Mouse (Mus musculus) 3T3-L1 (cell line): Measurements from ENCODE around the gene Cngb1.
A peak's percentile ranks its signal among the peaks of the same experiment; 100 is the strongest.

Source experiments
- DNase-seq: peaks from one replicate; pipeline ENCODE4 v3.0.0-alpha.2; 2015; ENCODE audit warnings: low read depth, low spot score

The Cngb1 gene

DNA sequence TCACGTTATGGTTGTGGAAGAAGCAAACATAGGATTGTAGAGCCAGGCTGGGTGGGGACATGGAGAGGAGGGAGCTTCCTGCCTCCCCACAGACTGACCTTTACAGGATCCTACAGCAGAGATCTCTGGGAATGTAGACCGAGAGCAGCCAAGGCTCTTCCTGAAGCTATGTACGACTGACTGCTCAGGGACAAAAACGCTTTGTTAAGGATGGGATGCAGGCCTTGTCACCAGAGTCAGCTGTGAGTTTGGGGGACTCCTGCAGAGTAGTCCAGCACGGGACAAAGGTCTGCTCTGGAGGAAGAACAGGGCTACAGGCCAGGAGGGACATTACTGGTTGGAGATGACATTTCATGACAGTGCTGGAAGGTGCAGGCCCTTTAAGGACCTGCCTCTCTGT lies 18.3 kb upstream of the Cngb1 start:
- DNase-seq, result no peak

DNA sequence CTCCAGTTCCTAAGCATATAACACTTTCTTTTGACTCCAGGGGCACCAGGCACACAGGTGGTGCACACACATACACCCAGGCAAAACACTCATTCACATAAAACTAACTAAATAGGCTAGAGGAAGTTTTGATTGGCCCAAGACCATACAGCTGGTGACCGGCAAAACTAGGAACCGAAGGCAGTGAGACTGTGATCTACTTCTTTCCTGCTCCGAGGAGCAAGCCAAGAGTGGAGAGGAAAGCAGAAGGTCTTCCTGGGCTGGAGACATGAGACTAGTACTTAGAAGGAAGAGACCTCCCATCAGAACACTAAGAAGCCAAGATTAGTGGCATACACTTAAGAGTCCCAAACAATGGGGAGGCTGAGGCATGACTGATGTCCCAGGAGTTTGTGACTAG lies 16.8 kb upstream of the Cngb1 start:
- DNase-seq, result no peak

DNA sequence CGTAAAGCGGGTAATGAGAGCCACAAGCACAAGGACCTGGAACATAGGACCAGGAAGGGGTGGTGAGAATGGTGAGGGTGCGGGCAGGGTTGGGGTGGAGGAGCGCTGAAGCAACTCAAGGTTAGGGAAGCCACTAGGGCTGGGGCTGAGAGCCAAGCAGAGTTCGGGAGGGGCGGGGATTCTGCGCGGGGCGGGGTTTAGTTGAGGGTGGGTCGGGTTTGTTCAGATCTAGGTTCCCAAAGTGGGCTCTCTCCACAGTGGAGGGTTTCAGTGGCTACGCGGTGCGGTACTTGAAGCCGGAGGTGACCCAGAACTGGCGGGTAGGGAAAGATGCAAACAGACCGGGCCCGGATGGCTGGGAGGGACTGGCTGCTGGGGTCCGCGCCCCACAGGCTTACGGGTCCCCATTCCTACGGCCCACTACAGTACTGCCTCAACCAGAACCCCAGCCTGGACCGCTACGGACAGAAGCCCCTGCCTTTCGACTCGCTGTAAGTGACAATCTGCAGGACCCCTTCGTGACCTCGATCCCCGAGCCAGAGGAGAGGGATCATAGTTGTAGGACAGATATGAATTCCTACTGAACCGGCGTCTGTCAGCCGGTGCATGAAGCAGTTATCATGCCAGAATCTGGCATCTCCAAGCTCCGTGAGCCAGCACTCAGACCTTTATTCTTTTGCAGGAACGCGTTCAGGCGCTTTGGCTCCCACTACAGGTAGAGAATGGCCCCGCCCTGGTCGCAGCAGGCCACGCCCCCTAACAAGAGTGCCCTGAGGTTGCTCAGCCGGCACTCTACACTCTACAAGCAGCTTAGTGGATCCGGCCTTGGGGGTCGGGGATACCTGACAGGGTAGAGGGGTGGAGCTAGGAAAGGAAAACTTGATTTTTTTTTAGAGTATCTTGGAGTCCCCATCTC lies 14.1 kb upstream of the Cngb1 start:
- no peak for DNase-seq

DNA sequence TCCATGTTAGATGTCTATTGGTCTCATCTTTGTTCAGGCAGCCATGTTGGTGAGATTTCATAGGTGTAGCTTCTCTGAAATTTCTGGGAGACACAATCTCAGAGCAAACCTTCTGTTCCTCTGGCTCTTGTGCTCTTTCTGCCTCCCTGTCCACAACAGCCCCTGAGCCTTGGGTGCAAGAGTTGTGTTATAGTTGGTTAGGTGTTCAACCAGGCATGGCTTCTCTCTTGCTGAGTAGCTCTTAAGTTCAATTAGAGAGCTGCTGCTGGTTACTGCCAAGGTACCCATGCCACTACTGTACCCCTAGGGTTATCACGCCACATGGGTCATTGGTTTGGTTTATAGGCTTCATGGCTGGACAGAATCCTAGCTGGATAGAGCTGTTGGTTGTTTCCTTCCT lies 9.0 kb upstream of the Cngb1 start:
- no peak for DNase-seq

DNA sequence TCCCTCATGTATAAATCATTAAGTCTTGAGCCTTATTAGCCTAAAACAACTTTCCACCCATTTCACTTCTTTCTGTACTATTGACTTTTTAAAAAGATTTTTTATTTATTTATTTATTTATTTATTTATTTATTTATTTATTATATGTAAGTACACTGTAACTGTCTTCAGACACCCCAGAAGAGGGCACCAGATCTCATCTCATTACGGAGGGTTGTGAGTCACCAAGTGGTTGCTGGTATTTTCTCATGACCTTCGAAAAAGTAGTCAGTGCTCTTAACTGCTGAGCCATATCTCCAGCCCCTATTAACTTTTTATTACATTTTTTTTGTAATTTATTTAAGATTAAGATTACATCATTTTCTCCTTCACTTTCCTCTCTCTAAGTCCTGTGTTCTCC lies 8.3 kb upstream of the Cngb1 start:
- DNase-seq, result no peak

DNA sequence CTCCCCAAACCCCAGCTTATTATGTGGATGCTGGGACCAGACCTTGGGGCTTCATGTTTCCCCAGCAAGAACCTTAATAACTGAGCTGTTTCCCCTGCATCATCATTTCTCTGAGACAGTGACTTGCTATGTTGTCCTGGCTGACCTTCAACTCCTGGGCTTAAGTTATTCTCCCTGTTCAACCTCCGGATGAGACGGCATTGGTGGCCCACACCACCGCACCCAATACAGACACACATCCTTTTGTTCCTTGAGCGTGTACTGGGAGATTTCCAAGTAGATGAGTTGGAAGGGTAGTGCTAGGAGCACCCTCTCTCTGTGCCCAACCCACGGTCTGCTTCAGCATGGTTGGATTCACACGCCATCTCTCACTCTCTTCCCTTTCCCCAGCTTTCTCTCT lies 7.5 kb upstream of the Cngb1 start:
- no peak for DNase-seq

DNA sequence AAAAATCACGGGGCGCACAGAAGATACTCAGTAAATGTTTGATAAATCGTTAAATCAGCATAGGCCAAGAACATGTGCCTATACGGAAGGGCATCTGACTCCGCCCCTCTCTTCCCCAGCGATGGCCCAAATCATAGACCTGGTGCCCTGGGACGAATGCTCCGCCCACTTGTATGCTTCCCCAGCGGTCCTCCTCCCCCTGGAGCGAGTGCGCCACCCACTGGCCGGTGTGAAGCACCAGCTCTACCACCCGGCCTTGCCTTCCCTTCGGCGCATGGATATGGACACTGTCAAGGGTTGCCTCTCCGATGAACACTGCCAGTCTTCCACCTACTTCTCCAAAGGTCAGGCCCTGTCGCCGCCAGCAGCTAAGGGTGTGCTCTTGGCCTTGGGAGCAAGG lies 6.5 kb upstream of the Cngb1 start:
- DNase-seq, result no peak

DNA sequence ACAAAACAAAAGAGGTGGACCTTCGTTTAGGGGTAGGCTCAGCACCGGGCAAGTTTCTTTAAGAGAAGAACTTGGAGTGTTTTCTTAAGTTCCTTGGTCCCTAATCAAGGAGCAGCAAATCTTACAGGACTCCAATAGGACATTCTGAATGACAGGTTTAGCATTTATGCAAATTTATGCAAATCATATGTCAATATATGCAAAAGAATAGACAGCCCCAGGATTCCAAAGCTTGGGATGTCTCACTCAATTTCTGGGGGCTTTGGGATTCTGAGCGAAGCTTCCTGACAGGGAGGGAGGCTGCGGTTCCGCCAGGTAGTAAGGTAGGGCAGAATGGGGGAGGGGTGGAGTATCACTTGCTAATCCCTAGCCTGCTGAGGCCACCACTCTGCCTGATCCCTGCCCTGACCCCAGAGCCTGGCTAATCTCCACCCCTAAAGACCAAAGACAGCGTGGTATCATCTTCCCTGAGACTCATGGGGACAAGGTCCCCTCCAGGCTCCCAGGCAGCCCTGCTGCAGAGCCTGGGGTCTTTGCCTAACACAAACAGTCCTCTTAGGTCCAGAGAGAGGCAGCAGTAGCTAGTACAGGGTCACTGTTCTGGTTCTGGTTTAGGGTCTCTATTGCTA lies 4.1 kb upstream of the Cngb1 start, which contains the start of gene Tepp:
TSS of gene Tepp (plus strand) at position 225 of the 629 bp plus-strand sequence.
- no peak for DNase-seq

DNA sequence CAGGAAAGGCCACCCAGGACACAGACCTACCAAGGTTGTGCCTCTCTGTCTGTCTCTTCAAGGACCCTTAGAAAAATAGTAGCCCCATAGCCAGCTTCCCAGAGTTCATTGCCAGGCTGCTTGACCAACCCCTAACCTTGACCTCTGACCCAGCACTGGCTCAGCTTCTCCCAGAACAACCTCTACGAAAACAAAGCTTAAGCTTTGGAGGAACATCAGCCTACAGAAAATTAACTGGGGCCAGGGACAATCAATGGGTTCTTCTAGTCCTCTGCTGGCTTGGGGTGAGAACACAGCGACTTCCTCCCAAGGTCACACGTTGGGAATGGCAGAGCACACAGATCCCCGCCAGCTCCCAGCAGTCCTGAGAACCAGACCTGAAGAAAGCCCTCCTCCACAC lies 859 bp downstream of the Cngb1 start:
- DNase-seq, result no peak

DNA sequence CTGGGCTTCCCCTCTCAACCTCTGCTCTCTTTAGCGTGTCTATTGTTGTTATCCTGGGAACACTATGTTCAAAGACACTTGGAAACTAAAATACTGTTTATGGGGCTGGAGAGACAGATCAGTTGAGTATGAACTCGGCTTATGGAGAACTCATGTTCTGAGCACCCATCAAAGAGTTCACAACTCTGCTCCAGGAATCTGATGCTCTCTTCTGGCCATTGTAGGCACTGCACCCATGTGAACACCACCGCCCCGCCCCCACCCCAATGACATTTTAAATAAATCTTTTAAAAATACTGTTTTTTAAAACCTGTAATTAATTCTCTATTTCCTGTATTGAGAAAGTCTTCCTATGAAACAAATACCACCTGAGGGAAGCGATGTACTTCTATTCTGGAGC lies 4.0 kb downstream of the Cngb1 start:
- DNase-seq, result peak; percentile 77

DNA sequence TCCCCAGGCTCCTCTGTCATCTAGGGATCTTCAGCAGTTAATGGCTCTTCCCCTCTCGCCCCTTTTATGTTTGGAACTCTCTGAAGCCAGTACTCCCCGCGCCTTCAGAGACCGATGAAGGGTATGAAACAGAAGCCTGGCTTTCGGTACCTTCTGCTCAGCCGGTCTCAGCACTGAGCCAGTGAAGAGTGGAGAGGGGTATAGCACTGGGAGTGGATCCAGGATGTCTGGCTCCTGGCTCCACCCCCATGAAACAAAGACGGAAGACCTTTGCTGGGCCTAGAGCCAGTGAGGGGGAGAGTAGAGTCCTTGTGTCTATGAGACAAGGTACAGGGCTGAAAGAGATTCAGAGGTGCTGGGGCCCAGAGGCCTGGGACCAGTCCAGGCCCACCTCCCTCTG lies 12.5 kb downstream of the Cngb1 start:
- DNase-seq, result no peak

DNA sequence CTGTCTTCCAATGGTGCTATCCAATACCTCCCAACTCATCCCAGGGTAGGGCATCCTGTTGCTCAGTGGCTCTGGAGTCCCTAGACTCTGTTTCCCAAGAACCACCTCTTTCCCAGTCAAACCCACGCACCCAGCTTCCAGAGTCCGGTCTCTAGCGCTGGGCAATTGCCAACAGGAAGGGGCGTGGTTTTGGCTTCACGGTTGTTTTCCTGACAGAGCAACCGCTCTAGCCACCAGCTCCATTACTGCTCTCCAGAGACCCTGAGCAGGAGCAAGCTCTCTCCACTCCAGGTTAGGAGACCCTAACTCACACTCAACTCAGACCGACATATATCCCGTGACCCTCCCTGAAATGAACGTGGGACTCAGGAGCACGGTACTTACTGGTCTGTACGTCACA lies 13.2 kb downstream of the Cngb1 start:
- DNase-seq, result peak; percentile 22

DNA sequence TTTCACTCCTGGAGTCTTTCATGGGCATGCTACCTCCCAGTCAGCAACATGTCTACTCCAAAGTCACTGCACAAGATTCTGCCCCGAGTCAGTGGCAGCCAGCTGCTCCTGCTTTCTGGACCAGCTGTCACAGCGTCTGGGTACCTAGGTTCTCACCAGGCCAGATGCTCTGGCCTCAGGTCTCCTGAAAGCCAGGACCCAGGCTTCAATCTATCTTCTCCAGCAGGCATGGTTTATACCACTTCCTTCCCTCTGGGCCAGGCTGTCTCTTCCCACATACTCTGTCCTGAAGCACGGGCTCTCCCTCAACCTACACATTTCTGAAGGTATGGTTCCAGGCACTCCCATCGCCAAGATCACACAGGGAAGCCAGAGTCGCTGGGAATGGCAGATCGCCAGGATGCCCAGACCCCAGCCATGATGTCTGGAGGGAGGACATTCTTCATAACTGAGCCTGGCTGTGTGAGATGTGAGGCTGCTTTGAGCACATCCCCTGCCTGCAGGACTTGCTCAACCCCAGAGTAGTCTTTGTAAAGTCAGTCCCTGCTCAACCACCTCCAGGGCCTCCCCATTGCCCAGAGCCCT lies 17.2 kb downstream of the Cngb1 start:
- DNase-seq, result no peak

DNA sequence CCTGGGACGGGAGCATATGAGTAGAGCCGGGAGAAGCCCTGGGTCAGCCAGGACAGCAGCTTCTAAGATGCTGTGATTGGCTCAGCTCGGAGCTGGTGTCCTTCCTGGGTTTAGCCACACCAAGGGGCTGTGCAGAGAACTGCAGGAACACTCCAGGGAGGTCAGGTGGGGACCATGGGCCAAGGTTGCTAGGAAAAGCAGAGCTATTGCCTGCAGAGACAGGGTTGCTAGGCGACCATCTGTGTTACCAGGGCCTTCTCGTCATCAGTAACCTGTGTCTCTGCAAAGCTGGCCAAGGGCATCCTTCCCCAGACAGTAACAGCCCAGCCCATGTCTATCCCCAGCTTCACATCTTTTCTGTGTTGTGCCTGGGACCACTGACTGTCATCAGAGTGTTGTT lies 24.9 kb downstream of the Cngb1 start:
- DNase-seq, result no peak

DNA sequence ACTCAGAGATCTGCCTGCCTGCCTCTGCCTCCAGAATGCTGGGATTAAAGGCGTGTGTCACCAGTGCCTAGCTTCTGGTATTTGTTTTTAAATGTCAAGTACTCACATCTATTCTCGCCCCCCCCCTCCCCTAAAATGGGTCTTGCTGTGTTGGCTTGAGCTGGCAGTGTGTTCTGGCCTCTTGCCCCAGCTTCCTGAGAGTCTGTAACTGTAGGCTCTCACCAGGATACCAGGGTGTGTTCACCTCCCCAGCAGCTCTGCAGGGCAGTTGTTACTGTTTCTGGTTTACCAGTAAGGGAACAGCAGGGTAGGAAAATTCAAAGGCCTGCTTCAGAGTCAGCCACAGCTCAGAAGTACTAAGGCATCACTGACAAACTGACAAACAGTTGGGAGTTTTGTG lies 33.5 kb downstream of the Cngb1 start:
- peak; percentile 35 for DNase-seq

DNA sequence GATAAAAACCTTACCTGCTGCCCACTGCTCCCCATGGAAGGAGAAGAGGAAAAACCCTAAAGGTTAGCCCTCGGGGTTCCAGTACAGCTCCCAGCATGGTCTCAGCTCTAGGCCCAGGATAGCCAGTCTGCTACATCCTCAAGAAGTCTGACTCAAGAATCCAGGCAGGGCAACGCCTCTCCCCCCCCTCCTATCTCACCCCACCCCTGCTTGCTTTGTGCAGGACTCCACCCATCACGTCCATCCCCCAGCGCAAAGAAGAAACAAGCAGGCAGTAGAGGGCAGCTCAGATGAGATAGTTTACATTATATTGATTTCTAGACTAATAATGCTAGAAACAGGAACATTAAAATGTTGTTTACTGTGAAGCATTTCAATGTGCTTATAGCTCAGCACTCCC lies 34.5 kb downstream of the Cngb1 start:
- peak; percentile 48 for DNase-seq

DNA sequence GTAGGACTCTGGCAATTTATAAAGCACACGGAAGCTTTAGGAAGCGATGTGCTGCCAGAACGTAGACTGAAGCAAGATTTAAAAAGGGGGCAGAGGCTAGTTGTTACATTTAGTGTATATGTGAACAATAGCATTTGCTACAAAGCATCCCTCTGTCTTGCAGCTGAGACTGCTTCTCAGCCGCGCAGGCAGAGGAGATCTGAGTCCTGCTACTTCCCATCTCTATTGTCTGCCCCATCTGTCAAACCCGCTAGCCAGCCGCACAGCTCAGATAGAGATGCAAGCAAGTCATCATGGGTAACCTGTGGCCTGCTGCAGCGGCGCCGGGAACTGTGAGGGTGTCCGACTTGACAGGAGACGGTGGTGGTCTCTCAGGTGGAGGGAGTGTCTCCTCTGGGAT lies 35.9 kb downstream of the Cngb1 start:
- DNase-seq, result no peak

DNA sequence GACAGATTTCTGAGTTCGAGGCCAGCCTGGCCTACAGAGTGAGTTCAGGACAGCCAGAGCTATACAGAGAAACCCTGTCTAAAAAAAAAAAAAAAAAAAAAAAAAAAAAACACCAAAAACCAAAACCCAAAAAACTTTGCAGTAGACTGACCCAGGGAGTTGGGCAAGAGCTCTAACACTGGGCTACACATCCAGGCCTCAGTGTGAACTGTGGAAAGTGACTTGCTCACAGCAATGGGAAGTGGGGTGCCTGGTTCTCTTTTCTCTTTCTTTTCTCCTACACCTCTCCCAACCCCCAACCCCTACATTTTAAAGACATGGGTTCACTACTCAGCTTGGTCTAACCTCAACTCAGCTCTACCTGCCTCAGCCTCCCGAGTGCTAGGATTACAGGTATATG lies 44.2 kb downstream of the Cngb1 start:
- no peak for DNase-seq

DNA sequence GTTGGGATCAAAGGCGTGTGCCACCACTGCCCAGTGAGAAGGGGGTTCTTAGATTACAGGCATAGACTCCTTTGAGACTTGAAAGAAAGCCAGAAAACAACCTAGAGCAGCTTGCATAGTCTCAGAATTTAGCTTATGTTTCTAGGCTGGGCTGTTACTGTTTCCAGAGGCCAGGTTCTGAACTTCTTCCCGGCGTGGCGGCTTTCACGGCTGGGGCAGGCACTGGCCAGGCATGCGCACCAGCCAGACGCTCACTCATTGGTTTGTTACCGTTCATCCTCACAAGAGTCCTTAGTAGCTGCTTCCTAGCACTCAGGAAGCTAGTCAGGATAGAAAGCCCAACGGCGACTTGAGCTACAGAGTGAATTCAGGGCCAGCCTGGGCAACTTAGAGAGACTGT lies 50.8 kb downstream of the Cngb1 start:
- no peak for DNase-seq

DNA sequence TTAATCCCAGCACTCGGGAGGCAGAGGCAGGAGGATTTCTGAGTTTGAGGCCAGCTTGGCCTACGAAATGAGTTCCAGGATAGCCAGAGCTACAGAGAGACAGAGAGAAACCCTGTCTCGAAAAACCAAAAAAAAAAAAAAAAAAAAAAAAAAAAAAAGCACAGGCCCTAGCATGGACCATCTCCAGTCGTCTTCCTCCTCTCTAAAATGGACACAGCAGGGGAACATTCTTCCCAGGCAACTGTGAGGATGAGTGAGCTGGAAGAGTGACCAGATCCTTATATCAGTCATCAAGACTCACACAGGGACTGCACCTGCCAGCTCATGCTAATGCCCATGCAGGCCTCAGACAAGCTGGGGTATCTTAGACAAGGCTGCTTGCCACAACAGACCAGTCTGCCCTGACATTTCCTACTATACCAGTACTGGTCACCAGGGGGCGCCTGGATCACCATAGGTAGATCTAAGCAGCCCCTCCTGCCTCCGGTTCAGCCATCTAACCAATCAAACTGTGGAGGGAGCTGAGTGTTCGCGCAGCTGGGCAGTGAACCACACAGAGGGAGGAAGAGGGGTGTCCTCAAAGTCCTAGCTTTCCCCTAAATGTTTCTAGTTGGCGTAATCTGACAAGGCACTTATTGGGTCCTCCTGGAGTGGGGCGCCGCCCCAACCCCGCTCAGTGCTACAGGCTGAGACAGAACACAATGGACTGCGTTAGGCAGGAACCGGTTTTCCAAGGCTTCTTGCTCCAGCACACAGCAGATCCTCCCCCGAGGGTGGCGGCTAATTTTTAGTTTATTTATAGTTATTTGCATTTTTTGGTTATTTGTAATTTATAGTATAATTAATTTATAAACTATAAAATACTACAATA lies 51.6 kb downstream of the Cngb1 start:
- peak; percentile 99 for DNase-seq

DNA sequence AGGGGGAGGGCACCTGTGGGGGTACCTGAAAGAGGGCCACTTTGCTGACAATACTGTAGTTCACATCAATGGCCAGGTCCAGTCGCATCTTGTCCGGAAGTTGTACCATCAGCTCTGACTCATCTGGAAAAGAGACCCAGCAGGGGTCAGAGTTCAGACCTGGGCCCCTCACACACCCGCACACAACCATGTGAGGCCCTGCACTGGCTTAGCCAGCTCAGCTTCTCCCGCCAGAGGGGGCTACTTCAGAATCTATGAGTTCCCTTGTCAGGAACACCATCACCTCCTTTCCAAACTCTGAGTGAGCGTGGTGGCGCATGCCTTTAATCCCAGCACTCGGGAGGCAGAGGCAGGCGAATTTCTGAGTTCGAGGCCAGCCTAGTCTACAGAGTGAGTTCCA lies 54.3 kb downstream of the Cngb1 start:
- DNase-seq, result no peak

DNA sequence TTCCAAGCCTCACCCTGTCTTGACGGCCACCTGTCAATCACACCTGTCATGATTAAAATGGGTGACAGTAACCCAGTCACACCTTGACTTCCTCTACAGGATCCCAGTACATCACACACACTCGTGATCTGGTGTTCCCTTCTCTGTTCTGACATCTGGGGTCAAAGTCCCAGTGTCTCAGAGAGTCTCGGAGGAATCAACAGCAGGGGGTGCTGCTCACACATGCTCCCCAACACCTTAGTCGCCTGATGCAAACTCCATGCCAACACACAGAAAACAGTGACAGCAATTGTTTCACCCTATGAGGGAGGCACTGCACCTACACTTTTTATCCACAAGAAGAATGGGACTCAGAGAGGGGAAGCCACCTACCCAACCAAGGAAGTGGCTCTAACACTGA lies 56.5 kb downstream of the Cngb1 start:
- peak; percentile 16 for DNase-seq
